Mouse (Mus musculus) c-Kit-positive CD71-negative TER-119-negative erythroid progenitor cells, embryonic 14.5 days (primary cell): ENCODE measurements around the gene Avl9.
A peak's percentile ranks its signal among the peaks of the same experiment; 100 is the strongest.

ENCODE experiments used
- DNase-seq: peaks from one replicate; pipeline ENCODE4 v3.0.0-alpha.2; 2013; ENCODE audit warnings: low read depth

The Avl9 gene

GRCm38 (mm10) chr6:56714574-56715269 lies at the start of gene Avl9:
Gene Avl9, plus strand, starts transcription at chr6:56714899.
- peak; percentile 90 for DNase-seq

- no peak for DNase-seq
These were observed 26.5 kb upstream of the Avl9 start for GRCm38 (mm10) chr6:56688238-56688637.

DNA sequence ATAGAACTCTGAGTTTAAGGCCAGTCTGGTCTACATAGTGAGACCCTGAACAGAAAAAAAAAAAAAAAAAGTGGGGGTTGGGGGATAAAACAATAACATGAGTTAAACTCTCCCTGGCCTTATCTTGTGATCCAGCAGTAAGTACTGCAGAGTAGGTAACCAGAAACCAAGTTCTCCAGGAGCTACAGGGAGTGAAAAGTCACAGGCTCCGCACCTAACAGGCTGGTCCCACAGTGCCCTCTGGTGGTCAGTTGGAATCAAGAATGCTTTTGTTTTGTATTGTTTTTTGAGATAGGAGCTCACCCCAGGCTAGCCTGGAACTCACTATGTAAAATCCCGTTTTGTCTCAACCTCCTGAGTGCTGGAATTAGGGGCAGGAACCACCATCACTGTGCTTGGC lies 23.5 kb upstream of the Avl9 start:
- peak; percentile 70 for DNase-seq

DNA sequence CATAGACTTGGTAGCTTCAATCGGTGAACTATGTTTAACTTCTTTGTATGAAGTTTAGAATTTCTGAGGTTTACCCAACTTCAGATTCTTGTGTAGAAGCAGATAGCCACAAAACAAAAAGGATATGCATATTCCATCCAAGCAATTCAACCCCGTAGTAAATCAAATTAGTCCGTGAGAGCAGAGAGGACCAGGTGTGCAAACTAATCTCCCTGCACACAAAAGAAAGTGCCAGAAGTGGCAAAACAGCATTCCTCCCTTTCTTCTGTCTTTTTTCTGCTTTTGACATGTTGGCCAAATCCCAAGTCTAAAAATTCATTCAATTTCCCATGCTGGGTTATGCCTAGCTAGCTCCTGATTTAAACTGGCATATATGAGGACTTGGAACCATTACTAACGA lies 22.3 kb upstream of the Avl9 start:
- no peak for DNase-seq

DNA sequence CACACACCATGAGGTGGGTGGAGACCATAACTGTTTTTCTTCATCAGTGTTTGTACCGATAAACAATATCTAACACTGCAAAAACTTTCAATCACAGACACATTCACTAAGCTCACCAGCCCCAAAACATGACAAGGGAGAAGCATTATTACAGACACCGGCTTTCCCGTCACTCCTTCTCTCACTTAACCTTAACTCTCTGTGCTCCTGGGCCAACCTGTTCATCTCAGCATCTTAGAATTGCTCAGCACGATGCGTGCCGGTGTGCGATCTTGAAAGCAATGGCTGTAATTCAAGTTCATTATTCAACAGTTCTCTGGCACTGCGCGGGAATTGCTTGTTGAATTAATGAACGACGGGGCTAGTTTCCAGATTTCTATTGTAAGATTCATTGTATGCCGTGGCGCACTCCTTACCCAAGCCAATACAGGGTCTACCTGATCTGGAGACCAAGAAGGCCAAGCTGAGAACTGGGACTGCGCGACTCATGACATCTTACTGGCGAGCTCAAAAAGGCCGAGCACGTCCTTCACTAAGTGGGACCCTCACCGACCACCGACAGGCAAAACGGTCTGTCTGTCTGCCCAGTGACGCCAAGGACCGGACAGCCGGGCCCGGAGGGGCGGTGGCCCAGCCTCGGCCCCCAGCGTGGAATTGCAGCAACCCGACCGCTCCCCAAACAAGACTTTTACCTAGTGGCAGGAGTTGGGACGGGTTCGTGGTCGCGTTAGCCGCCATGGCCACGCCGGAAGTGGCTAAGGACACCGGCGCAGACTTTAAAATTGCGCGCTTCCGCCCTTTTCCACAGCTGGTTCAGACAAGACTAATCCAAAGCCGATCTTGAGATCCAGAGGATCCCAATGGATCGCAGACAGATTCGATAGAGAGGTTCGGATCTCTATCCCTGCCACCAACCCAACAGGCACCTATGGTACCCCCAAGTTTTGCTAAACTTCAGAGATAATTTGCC lies 10.5 kb upstream of the Avl9 start, which contains the start of gene Lsm5:
Gene Lsm5 (minus strand): TSS at position 780 of the 970 bp plus-strand sequence.
- DNase-seq = peak; percentile 88

GRCm38 (mm10) chr6:56714186-56714573 lies 519 bp upstream of the Avl9 start:
- no peak for DNase-seq

- peak; percentile 48 for DNase-seq
These were observed 569 bp downstream of the Avl9 start for GRCm38 (mm10) chr6:56715270-56715666.

- DNase-seq = no peak
These were observed 4.4 kb downstream of the Avl9 start for GRCm38 (mm10) chr6:56719071-56719470.

DNA sequence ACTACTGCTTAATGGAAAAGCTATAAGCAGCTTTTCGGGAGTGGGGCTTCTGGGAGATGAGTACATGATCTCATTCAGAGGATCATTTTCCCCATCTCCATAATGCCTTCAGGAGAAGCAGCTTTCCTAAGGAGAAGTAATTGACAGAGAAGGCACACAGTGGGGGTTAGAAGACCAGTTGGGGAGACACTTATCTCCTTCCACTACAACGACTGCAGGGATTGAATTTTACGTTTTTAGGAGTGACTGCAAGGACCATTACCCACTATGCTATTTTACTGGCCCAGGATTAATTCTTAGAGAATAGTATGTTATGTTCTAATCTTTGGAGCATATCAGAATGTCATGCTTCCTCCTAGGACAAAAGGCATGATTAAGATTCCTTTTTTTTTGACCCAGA lies 6.2 kb downstream of the Avl9 start:
- no peak for DNase-seq

DNA sequence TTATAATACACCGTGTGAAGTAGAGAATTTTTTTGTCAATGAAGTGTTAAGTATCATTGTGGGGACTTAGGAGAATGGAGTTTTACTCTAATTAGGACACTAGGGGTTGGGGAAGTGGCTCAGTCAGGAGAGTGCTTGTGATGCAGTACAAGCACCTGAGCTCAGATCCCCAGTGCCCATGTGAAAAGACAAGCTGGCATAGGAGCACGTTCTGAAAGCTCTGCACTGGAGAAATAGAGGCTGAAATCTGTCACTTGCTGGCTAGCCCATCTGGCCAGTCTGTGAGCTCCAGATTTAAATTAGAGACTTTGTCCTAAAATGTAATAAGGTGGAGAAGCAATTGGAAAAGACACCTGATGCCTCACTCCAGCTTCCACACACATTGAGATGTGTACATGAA lies 17.8 kb downstream of the Avl9 start:
- DNase-seq = no peak

DNA sequence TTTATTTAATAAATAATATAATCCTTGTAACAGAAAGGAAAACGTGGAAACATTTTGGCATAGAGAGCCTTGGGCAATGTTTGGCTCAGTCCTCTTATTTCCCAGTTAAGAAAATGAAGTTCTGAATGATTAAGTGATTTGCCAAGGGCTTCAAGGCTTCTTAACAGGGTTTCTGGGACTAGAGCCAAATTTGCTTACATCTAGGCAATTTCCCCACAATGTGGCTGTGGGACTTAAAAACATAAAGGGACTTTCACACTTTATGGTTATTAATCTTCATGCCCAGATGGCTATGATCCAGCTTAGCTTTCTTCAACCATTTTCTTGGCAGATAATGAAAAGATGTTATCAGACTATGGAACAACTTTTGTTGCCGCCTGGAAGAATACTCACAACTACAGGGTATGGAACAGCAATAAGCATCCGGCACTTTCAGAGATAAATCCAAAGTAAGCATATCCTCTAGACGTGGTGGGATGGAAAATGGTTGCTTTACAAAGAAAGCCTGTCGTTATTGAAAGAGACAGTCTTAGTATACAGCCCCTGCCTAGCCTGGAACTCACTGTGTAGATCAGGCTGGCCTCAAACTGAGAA lies 31.3 kb downstream of the Avl9 start:
- no peak for DNase-seq

GRCm38 (mm10) chr6:56753719-56754118 lies 39.0 kb downstream of the Avl9 start:
- DNase-seq = no peak

DNA sequence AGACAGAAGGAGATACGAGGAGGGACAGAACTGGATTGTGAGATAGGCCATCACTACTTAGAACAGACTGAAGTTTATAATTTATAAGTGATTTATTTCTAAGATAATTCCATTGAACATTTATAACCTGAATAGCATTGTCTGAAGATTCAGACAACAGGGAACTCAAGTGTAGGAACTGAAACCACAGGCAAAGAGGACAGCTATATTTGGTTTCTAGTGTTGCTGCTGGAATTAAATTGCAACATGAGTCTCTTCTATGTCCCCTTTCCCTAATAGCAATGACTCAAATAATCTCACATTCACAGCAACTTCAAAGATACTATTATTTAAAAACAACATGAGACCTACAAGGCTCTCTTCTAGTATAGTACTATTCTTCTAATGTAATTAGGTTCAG lies 41.4 kb downstream of the Avl9 start:
- DNase-seq = no peak

- no peak for DNase-seq
These were observed 44.6 kb downstream of the Avl9 start for GRCm38 (mm10) chr6:56759324-56759723.

DNA sequence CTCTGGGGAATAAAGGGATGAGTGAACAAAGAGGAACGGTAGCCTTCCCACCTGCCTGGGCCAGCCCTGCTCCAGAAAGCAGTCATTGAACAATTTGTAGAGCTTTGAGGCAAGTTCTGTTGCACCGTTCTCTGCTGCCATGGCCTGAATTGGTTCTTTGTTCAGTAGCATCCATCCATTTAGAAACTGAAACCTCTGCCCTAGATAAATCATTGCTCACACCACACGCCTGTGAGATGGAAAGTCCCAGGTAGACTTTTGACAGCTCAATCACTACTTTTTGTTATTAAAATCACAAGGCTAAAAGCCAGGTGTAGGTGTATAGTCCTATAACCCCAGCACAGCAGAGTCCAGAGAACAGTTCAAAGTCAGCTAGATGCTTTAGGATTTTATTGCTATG lies 50.6 kb downstream of the Avl9 start:
- no peak for DNase-seq

GRCm38 (mm10) chr6:56765696-56766095 lies 51.0 kb downstream of the Avl9 start:
- no peak for DNase-seq

- no peak for DNase-seq
These were observed 61.1 kb downstream of the Avl9 start for GRCm38 (mm10) chr6:56775816-56776215.

GRCm38 (mm10) chr6:56779636-56780035 lies 64.9 kb downstream of the Avl9 start:
- DNase-seq = no peak

GRCm38 (mm10) chr6:56783561-56784272 lies 69.0 kb downstream of the Avl9 start:
- DNase-seq = no peak

DNA sequence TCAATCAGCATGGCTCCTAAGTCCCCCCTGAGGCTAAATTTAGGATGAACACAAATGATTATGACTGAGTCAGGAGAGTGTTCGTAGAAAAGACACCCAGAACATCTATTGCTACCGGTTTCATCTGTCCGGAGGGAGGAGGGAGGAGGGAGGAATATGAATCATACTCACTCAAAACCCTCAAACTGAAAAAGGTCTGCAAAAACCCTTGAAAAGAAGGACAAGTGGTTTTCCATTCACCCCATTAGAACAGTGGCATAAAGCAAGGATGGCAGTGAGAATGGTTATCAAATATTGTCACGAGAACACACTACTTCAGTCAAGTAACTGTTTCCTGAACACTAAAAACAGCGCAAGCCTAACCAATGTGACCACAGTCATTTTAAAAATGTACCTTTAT lies 70.4 kb downstream of the Avl9 start:
- DNase-seq = no peak

DNA sequence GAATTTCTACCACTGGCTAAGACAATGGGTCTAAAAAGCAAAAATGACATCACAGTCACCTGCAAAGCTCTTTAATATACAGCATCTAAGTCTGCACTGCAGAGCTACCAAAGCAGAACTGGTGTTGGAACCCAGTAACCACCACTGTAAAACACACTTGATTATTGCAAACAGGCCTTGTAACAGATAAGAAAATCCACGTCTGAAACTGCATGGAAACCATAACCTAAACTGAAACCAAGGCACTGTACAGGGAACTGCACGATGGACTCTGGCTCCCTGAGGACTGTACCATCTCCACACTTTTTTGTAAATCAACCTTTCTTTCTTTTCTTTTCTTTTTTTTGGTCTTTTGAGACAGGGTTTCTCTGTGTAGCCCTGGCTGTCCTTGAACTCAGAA lies 73.0 kb downstream of the Avl9 start:
- no peak for DNase-seq

GRCm38 (mm10) chr6:56789336-56789735 lies 74.6 kb downstream of the Avl9 start:
- no peak for DNase-seq
